Mouse (Mus musculus) limb, embryonic 14.5 days (tissue): ENCODE results near the gene Tmem210. TPM values are rescaled to one million over a fixed set of nuclear protein-coding genes. Genes with fewer than 3 reads are reported as not detected.

Experiments used
- ATAC-seq: fragments of 200-750 bp; cut with Nextera tagmentation; 2 replicates; pipeline ENCODE4 v1.8.0; 2017; ENCODE audit warnings: low read depth, moderate number of reproducible peaks, moderate TSS enrichment; ENCODE audit not compliant: low FRiP score
- DNase-seq: peaks from one replicate; pipeline ENCODE4 v3.0.0-alpha.2; 2015; ENCODE audit warnings: low spot score
- H3K27ac ChIP-seq: fragments of 300-500 bp; sonication (generic); replicated peaks from 2 replicates; pipeline ENCODE4 v1.5.1; 2014; ENCODE audit warnings: low read depth, mild to moderate bottlenecking, low read length, moderate library complexity, mixed read lengths
- H3K27me3 ChIP-seq: fragments of 300-500 bp; sonication (generic); 2 replicates; pipeline ENCODE4 v1.6.1; 2014; ENCODE audit warnings: low read length, mixed read lengths; ENCODE audit not compliant: control insufficient read depth, insufficient read depth
- H3K36me3 ChIP-seq: fragments of 300-500 bp; sonication (generic); 2 replicates; pipeline ENCODE4 v1.6.1; 2014; ENCODE audit warnings: mild to moderate bottlenecking, low read length, moderate library complexity, mixed read lengths; ENCODE audit not compliant: control insufficient read depth, insufficient read depth
- H3K4me1 ChIP-seq: fragments of 300-500 bp; sonication (generic); 2 replicates; pipeline ENCODE4 v1.6.1; 2014; ENCODE audit warnings: antibody characterized with exemption, low read length, mixed read lengths; ENCODE audit not compliant: control insufficient read depth, insufficient read depth
- H3K4me2 ChIP-seq: fragments of 300-500 bp; sonication (generic); replicated peaks from 2 replicates; pipeline ENCODE4 v1.6.1; 2014; ENCODE audit warnings: low read depth, mild to moderate bottlenecking, low read length, moderate library complexity; ENCODE audit not compliant: severe bottlenecking
- H3K4me3 ChIP-seq: fragments of 300-500 bp; sonication (generic); replicated peaks from 2 replicates; pipeline ENCODE4 v1.5.1; 2014; ENCODE audit warnings: low read length
- H3K9ac ChIP-seq: fragments of 300-500 bp; sonication (generic); 2 replicates; pipeline ENCODE4 v1.6.1; 2014; ENCODE audit warnings: mild to moderate bottlenecking, low read depth, low read length, moderate library complexity; ENCODE audit not compliant: severe bottlenecking
- H3K9me3 ChIP-seq: fragments of 300-500 bp; sonication (generic); 2 replicates; pipeline ENCODE4 v1.6.1; 2016; ENCODE audit warnings: low read length; ENCODE audit not compliant: control insufficient read depth
- POLR2A ChIP-seq: fragments of 200-500 bp; IDR thresholded peaks from 2 replicates; pipeline ENCODE4 v1.8.0; 2012; ENCODE audit warnings: inconsistent platforms, mild to moderate bottlenecking, moderate library complexity, borderline replicate concordance; ENCODE audit not compliant: insufficient read depth, insufficient read length; ENCODE audit errors: extremely low read depth
- WGBS: fragments of 180-500 bp; shearing (Covaris S2); extraction: QIAGEN DNeasy Blood & Tissue Kit; methylation state at CpG from one replicate; pipeline ENCODE4 v1.1.7; 2014; 5-methylcytosine and 5-hydroxymethylcytosine counted together
- polyA plus RNA-seq, 2 experiments: library from polyadenylated mRNA; depleted of rRNA in 1 of 2; stranded (reverse) in 1 of 2; unstranded in 1 of 2; fragments of >200 nt; fragmentation: Nextera tagmentation in 1 of 2; extraction: Ambion mirVana in 1 of 2; gene quantifications; 2 replicates each; pipeline versions ENCODE4 v1.2.1 to v1.2.3; 2012 to 2014

The Tmem210 gene
- polyA plus RNA-seq (2012; rRNA removed) (not detected in 2 replicates), polyA plus RNA-seq (2014; fragmentation: Nextera tagmentation; extraction: Ambion mirVana) (not detected in 2 replicates)

DNA sequence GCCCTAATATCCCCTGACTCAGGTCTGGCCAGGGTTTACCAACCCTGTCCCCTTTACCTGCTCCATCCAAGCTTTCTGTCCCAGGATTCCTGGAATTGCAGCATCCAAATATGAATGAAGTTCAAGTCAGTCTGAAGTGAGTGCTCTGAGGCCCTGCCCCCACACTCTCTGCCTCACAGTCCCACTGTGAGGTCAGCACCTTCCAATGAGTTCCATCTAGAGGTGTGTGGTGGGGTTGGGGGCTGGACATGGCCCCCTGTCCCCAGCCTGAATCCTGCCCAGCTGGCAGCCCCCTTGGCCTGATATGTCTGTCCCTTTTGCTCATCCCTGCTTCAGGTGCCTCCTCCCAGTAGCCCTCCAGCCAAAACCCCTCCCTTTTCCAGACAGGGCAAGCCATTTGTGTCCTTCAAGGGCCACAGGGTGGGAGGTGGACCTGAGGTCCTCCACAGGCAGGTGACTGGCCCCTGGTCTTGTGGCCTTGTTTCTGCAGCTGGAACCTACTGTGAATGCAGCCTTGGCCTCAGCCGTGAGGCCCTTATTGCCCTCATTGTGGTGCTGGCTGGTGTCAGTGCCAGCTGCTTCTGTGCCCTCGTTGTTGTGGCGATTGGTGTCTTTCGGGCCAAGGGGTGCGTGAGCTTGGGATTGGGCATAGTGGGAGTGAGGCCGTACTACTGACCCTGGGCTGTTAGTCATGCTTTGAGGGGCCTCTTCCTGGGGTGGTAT lies at the start of gene Tmem210:
Gene Tmem210, plus strand, starts transcription at position 219 of the 723 bp plus-strand sequence.
- H3K27ac ChIP-seq = no peak within 1 kb of the TSS
- peaks cover 55% of the 10 kb centered on the region for H3K27me3 ChIP-seq
- 82% methylated on average over 6 of the region's 6 CpGs for WGBS
- H3K36me3 ChIP-seq = peaks cover 31% of the 10 kb centered on the region
- no peak within 1 kb of the TSS for H3K9ac ChIP-seq
- no peak for TF ChIP-seq POLR2A
- H3K4me3 ChIP-seq = no peak within 1 kb of the TSS
- no peak for ATAC-seq
- DNase-seq = no peak
- peaks cover 3% of the 10 kb centered on the region; the same call in 1 of the 2 replicates for H3K4me1 ChIP-seq
- H3K4me2 ChIP-seq = no peak within 1 kb of the TSS
- H3K9me3 ChIP-seq = no peaks in the 10 kb centered on the region

DNA sequence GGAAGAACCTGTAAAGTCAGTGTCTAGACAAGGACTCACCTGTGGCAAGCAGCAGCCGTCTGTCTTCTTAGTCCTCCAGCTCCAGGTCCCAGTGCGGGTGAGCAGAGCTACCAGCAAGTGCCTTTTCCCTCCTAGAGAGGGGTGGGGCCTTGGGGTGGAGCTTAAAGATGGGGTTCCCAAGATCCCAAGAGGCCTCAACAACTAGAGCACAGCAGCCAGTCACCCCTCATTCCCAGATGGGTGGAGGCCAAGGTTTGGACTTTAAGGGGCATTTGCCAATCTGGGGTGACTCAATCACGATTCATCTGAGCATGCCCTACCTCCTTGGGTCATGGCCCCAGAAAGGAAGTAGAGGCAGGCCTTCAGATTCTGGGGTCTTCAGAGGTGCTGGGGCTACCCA lies 48.2 kb upstream of the Tmem210 start:
- Histone ChIP-seq H3K9me3 (no peaks in the 10 kb centered on the region), H3K4me2 (no peak overlapping the region), H3K27me3 (peaks cover 14% of the 10 kb centered on the region), H3K9ac (no peak overlapping the region), H3K36me3 (no peaks in the 10 kb centered on the region), H3K4me1 (peaks cover 12% of the 10 kb centered on the region; the same call in 1 of the 2 replicates), H3K4me3 (no peak overlapping the region), H3K27ac (no peak overlapping the region)
- WGBS = 81% methylated on average over 3 of the region's 3 CpGs
- no peak for TF ChIP-seq POLR2A
- DNase-seq (no peak), ATAC-seq (no peak)

DNA sequence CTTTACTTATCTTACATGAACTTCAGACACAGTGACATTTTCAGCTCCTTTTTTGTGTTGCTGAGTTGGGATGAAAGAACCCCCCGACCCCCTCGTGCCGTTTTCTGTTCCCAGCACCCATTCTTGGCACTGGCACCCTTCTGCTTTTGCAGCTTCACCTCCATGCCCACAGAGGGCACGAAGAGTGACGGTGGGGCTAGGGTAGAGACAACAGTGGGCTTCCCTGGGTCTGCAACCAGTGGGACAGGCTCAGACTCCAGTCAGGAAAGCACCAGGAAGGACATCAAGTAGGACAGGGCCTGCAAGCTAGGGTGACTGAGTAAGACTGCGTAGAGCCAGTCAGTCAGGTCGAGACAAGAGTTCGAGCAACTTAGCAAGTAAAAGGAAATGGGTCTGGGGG lies 47.6 kb upstream of the Tmem210 start:
- peak overlapping the region; percentile 50 for H3K4me3 ChIP-seq
- no peaks in the 10 kb centered on the region for H3K9me3 ChIP-seq
- no peak overlapping the region for H3K27ac ChIP-seq
- TF ChIP-seq POLR2A = no peak
- peak overlapping the region; percentile 91 for H3K4me2 ChIP-seq
- H3K9ac ChIP-seq = peak overlapping the region; percentile 38
- ATAC-seq (0 out of 2 replicates have a peak, but pooled peaks have one; percentile 3), DNase-seq (no peak)
- peaks cover 12% of the 10 kb centered on the region; the same call in 1 of the 2 replicates for H3K4me1 ChIP-seq
- H3K27me3 ChIP-seq = peaks cover 14% of the 10 kb centered on the region
- H3K36me3 ChIP-seq = no peaks in the 10 kb centered on the region
- 52% methylated on average over 8 of the region's 8 CpGs for WGBS

DNA sequence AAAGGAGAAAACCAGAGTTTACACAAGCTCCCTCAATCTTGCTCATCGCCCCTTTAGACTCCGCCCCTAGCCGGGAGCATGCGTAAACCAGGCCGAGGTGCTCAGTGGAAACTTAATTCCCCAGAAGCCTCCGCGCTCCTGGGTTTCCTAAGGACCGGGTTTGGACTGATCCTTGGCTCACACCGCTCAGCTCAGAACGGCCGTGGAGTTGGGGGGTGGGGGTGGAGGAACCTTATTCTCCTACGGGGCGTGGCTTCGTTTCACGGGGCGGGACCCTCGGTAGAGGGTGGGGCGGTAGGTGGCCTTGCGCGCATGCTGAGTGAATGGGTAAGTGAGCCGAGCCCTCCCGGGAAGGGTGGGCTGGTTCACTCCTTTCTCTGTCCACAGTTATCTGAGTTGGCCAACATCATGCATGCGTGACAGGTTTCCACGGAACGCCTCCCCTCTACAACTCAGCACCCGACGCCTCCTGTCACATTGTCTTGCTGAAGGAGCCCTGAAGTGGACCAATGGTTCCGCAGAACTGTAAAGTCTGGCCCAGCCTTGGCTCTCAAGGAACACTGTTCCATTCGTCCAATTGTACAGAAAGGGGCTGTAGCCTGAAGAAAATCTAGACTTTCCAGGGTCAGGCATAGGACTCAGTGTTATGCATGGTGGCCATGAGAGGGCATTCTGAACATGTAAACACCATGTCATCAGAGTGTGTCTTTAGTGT lies 47.1 kb upstream of the Tmem210 start:
- H3K4me1 ChIP-seq = peaks cover 12% of the 10 kb centered on the region; the same call in 1 of the 2 replicates
- ATAC-seq = peak; percentile 88
- H3K4me3 ChIP-seq = peak overlapping the region; percentile 50
- TF ChIP-seq POLR2A = 0 out of 2 replicates have a peak, but pooled peaks have one; percentile 28
- no peak overlapping the region for H3K27ac ChIP-seq
- H3K9me3 ChIP-seq = no peaks in the 10 kb centered on the region
- H3K9ac ChIP-seq = peak overlapping the region; percentile 38
- H3K27me3 ChIP-seq = peaks cover 14% of the 10 kb centered on the region
- H3K4me2 ChIP-seq = peak overlapping the region; percentile 91
- peak; percentile 84 for DNase-seq
- 2% methylated on average over 25 of the region's 29 CpGs for WGBS
- H3K36me3 ChIP-seq = no peaks in the 10 kb centered on the region

DNA sequence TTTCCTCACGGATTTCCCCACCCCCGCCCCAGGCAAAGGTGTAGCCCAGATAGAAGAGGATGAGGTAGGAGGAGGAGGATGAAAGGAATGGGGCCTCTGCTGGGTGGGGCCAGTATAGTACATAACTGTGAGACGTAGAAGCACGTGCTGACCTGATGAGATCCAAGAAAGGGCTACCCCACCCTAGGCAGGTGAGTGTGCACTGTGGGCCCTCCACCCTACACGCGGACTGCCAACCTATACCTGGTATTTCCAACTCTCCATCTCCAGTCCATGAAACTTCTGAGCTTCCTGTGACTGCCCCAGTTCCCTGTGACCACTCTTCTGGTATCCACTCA lies 46.5 kb upstream of the Tmem210 start:
- Histone ChIP-seq H3K9ac (no peak overlapping the region), H3K27me3 (peaks cover 14% of the 10 kb centered on the region), H3K4me1 (peaks cover 12% of the 10 kb centered on the region; the same call in 1 of the 2 replicates), H3K27ac (no peak overlapping the region), H3K4me3 (peak overlapping the region; percentile 50), H3K36me3 (no peaks in the 10 kb centered on the region), H3K4me2 (peak overlapping the region; percentile 91), H3K9me3 (no peaks in the 10 kb centered on the region)
- DNase-seq = no peak
- no peak for TF ChIP-seq POLR2A
- ATAC-seq = no peak
- 4% methylated on average over 6 of the region's 6 CpGs for WGBS
